Mouse (Mus musculus) C2C12 (cell line): ENCODE results near the gene Scg3.

Experiments used
- CTCF ChIP-seq: IDR thresholded peaks from one replicate; pipeline ENCODE4 v1.5.1; 2011; ENCODE audit not compliant: control insufficient read depth, insufficient read depth, insufficient read length
- MYOG ChIP-seq: IDR thresholded peaks from one replicate; pipeline ENCODE4 v1.6.1; 2011; ENCODE audit not compliant: control insufficient read depth, insufficient read length; ENCODE audit errors: extremely low read depth
- USF1 ChIP-seq: IDR thresholded peaks from one replicate; pipeline ENCODE4 v1.6.1; 2011; ENCODE audit warnings: low read depth, mild to moderate bottlenecking, control low read depth, moderate library complexity

- TF ChIP-seq MYOG (no peak), USF1 (no peak), CTCF (no peak)
These were observed 52.9 kb downstream of the Scg3 start for GRCm38 (mm10) chr9:75630823-75631454.
